Mouse (Mus musculus) testis, postnatal 10 days (tissue): ENCODE data around the gene Trp53rkb.
"Not testable (repeated sequence)": the region's sequence is repeated elsewhere in the genome, so short reads cannot be mapped to it uniquely, and the experiment has no call there.

ENCODE experiments used
- DNase-seq: peaks from one replicate; pipeline ENCODE4 v3.0.0; 2021; ENCODE audit warnings: low spot score

Gene Trp53rkb

DNA sequence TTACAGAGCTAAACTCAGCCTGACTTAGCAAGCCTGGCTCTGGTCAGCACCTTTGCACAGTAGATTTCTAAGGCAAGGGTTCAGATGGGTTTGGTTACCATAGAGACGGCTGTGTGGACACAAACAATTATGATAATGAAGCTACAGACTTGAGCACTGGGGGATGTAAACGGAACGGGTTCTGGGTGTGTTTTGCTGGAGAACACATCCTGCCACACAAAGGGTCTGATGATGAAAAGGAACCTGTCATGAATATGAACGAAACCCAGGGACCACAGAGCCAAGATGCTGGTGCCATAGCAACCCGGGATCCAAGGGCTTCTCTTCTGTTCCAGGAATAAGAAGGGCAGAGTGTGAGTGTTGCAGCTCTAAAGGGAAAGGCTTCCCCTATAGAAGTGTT is at the start of gene Trp53rkb:
TSS of gene Trp53rkb (plus strand) at position 177 of the 400 bp plus-strand sequence.
- no peak for DNase-seq

DNA sequence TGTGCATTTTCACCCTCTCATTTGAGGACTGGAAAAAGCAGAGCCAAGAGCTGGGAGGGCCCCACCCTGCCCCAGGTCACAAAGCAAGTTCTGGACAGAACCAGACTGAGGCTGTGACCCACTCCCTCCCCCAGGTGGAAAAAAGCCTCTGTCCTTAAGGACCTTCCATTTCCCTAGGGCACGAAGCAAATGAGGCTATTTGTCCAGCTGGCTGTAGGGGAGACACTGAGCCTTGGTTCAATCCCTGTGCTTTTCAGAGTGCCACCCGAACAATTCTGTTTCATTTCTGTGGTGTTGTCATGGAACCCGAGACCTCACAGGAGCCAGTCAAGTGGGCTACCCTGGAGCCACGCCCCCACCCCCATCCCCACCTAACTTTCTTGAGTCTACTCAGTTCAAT is 48.8 kb upstream of the Trp53rkb start:
- DNase-seq, result no peak

DNA sequence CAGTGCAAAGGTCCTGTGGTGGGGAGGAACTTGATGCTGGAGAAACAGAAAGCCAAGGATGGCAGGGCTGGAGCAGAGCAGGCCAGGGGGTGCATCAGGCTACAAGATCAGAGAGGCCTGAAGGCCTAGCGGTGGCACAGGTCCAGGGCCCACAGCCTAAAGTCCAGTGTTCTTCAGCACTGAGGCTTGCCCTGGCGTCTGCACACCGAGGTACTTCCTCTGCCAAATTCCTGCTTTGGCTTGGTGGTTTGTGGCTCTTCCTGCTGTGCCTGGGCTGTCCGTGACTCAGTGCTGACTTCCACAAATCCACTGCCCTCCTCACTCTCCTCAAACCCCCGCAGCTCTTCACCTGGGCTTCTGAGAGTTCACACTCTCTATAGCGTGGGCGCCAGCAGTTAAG is 47.9 kb upstream of the Trp53rkb start:
- DNase-seq, result no peak

DNA sequence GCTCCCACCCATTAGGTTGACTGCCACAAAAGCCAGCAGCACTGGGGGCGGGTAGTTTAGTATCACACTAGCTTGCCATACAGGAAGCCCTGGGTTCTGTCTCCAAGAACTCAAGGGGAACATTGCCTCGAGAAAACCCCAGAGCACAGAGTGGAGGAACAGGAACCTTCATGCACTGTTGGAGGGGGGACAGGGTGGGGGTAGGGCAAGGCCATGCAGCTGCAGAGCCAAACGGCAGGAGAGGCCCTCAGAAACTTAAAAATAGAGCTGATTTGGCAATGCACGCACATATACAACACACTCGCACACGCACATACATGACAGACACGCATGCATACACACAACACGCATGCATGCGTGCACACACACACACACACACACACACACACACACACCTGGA is 46.5 kb upstream of the Trp53rkb start:
- DNase-seq, result no peak

DNA sequence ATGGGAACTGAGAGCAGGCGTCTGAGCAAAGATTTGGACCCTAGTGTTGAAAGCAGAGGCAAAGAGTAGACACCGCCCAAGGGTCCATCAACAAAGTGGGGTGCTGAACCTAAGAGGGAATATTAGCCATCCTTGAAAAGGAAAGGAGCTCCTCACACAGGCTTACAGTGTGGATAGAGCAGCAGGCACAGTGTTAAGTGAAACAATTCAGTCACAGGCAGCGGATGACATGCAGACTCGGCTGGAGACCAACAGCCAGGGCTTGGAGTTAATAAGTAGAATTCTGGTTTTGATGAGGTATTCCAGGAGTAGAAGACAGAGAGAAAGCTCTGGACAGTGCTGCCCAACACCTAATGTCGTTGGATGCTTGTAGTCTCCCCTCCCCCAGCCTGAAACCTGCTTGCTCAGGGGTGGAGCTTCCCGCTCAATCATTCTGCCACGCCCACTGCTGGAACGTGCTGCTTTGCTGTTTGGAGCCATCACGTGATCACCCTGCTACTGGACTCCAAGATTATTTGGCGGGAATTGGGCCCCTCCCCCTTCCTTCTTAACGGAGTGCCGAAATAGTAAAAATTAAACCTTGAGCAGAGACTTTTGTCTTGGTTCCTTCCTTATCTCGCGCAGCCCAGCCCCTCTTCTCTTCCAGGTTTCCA is 45.9 kb upstream of the Trp53rkb start:
- DNase-seq, result not testable (repeated sequence)

DNA sequence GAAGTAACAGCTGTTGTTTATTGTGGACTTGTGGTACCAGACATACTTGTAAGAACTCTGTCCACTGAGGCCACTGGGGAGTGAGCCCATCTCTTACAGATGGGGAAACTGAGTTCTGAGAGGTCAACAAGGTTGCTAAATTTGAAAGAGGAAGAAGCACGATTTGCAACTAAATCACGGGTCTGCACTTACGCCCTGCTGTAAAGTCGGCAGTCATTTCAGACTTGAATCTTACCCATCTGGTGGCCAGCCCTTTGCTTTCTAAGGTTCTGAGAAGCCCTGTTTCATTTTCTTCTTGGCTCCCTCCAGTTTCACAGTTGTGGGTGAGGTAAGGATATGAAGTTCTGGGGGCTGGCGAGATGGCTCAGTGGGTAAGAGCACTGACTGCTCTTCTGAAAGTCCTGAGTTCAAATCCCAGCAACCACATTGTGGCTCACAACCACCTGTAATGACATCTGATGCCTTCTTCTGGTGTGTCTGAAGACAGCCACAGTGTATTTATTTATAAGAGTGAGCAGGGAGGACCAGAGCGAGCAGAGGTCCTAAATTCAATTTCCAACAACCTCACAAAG is 41.6 kb upstream of the Trp53rkb start:
- DNase-seq, result no peak

DNA sequence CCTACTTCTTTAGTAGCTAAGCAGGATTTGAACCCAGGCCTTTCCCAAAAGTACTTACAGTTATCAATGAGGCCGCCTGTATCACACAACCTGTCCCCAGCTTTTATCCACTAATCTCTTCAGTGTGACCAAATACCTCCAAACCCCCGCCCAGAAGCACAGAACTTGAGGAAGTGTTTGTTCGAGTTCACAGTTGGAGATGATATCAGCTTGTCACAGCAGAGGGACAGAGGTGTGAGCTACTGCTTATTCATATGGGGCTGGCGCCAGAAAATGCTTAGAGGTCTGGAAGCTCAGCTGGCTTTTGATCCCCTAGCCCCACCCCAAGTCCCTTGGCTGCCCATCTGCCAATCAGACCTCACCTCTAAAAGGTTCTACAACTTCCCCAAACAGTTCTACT is 38.1 kb upstream of the Trp53rkb start:
- no peak for DNase-seq

DNA sequence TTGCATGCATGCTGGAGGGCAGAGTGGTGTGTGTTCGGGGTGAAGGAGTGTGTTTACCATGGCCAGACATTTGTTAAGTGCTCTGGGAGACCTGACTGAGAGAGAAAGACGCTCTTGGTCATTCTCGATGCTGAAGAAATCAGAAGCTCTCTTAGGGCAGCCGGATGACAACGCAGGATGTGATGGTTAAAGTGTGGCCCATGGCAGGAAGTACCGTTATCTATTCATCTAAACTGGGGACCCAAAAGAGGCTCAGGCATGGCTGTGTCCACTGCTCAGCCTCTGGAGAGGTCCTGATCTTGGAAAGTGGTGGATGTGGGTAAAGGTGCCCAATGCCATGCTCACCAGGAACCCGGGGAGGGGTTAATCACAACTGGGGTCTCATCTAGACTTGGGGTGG is 37.6 kb upstream of the Trp53rkb start:
- no peak for DNase-seq

DNA sequence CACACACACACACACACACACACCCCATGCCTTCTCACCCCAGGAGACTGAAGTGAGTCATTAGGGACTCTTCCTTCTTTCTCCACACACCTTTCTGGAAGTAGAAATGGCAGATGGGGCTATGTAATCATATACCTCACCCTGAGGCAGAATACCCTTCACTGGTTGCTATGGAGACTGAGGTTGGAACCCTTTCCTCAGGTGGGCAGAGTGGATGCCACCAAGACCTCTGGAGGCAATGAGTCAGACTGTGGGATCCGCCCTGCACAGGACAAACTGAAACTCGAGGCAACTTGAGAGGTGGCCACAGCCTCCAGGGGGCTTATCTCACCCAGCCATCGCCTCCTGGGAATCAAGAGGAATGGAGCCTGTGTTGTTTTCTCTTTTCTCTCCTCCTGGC is 34.4 kb upstream of the Trp53rkb start:
- no peak for DNase-seq

DNA sequence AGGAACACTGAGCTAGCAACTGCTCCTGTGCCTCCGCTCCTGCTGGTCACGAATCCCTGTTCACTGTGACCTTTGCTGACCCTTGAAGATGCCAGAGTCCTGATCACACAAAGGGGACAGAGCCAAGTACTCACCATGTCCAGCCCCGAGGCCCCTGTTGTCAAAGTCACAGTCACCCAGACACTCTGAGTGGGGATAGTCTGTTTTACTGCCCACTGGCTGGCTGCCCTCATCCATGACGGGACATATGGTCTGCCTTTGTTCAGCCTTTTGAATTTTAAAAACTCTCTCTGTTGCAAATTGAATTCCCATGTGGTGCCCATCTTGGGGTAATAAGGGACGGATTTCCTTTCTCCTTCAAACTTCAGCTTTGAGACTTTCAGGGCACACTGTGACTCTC is 28.3 kb upstream of the Trp53rkb start:
- DNase-seq, result no peak

DNA sequence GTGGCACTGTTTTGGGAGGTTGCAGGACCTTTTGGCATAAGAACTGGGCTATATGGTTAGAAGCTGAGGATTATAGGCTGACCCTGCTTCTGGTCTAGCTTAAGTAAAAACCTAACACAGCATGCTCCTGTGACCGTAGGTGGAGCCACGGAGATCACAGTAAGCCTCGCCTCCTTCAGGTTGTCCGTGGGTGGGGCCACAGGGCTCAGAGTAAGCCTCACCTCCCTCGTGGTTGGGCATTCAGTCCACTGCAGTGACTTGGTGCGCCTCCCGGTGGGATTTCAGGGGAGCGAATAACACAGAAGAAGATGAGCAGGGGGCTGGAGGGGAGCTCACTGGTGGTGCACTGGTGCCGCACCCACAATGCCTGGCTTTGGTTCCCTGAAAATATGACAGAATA is 24.7 kb upstream of the Trp53rkb start:
- no peak for DNase-seq

DNA sequence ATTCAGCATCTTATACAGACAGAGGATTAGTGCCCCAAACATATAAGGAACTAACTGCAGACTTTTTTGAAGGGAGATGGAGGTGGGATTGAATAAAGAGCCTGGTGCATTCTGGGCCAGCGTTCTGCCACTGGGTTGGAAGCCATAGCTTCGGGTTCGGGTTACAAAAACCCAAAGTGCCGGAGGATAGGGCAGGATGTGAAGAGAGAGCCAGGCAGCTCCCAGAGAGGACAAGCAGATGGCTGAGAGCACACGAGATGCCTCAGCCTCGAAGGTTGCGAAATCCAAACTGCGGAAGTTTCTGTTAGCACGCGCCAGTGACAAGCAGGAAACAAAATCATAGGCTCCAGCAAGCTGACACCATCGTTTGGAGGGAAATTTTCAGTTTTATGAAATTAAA is 20.9 kb upstream of the Trp53rkb start:
- DNase-seq, result no peak

DNA sequence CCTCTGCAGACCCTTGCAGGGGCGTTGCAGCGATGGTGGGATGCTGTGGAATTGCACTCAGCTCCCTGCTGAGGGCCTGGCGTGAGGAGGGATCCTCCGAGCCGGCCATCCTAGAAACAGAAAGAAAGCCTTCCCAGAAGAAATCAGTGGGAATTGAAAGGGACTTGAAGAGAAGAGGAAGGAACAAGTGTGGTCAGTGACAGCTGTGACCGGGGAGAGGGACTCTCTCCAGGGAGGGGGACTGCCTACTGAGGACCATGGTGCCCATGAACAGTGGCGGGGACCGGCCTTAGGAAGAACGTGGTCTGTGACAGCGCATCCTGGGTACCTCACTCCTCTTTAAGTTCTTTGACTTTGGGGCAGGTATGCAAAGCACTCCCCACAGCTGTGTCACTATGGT is 18.7 kb upstream of the Trp53rkb start:
- no peak for DNase-seq

DNA sequence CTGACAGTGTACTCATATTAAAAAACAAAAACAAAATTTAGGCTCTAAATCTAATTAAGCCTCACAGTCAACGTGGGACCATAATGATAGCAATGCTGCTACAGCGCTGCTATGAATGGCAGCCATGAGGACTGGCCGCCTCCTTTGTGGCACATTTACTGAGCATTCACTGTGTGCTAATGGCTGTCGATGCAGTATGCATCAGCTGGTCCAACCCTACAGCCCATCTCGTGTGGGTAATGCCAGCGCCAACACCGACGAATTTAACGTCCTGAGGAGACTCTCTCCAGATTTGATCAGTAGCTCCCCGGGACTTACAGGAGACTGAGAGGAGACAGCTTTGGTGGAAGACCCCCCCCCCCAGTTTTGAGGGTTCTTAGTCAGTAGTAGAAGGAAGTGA is 18.1 kb upstream of the Trp53rkb start:
- no peak for DNase-seq

DNA sequence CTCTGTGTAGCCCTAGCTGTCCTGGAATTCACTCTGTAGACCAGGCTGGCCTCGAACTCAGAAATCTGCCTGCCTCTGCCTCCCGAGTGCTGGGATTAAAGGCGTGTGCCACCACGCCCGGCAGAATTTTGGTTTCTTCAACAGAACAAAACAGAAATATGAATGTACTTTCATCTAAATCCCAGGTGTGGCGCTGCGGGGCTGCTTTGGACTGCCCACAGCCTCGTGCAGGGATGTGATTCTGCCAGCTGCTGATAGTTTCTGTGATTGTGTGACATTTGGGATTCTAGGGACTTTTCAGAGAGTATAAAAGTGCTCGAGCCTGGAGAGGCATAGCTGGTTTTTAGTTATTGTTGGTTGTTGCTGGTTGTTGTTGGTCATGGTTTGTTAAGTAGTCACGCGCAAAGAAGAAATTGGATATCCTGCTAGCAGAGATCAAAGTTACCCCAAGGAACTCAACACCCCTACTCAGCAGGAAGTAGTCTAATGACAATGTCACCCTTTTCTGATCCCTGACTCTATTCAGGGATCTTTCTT is 16.9 kb upstream of the Trp53rkb start:
- DNase-seq, result no peak

DNA sequence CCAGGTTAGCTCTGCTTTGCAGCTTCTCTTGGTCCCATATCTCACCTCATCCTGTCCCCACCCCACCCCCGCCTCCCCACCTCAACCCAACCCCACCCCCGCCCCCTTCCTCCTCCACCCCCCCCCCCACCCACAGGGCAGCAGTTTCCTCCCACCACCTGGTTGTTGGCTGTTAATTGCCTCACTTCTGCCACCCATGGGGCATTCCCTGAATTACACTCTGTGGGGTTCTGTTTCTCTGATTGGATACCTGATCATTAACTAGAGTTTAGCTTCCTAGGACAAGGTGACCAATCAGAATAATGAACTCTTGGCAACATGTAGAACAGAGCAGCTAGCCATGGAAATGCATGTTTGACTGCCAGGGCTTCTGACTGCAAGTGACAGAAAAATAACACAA is 16.1 kb upstream of the Trp53rkb start:
- no peak for DNase-seq

DNA sequence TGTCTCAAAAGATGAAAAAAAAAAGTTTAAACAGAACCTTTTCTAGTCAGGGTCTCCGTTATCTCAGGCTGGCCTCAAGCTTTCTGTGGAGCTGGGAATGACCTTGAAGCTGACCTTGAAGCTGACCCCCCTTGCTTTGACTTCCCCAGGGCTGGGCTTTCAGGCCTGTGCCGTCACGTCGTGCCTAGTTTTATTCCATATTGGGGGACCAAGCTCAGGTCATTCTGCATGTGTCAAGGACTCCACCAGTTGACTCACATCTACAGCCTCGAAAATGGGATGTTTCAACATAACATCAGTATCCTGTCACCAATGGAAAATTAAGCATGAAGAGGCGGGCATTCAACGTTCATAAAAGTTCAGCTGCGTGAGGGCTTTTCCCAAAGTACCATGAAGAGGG is 12.4 kb upstream of the Trp53rkb start:
- DNase-seq, result no peak

DNA sequence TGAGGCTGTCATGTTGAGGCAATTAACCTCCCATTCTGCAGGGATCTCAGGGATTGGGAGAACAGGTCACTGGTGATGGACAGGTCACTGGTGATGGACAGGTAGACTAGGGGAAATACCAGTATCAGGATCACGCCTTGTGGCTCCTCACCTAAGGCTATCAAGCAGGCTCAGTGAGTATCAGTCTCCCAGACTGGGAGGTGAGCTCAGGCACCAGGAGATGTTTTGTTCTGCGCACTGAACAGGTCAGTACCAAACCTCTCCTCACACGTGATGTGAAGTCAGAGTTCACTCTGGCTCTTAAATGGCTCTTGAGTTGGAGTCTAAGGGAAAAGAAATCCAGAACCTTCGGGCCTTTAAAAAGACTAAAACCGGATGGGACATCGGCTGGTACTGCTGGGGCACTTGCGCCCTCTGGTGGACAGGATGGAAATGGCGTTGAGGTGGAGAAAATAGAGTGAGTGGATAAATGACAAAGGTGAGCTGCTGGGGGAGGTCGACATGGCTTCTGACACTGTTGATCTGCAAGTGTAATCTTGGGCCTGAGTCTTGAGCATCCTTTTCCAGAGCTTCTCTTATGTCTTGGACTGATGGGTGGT is 11.3 kb upstream of the Trp53rkb start:
- DNase-seq, result peak; percentile 87

DNA sequence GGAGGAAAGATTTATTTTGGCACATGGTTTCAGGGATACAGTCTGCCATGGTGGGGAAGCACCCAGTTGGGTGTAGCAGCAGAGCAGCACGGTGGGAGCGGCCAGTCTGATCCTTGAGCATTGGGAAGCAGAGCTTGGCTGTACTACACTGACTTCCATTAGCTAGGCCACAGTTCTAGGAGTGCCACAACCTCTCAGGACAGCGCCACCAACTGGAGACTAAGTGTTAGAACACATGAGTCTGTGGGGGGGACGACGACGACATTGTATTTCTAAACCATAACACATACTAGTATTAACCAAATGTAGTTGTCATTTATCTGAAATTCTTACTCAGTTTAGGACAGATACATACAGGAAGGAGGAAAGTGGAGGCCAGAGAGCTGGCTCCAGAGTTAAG is 8.0 kb upstream of the Trp53rkb start:
- no peak for DNase-seq

DNA sequence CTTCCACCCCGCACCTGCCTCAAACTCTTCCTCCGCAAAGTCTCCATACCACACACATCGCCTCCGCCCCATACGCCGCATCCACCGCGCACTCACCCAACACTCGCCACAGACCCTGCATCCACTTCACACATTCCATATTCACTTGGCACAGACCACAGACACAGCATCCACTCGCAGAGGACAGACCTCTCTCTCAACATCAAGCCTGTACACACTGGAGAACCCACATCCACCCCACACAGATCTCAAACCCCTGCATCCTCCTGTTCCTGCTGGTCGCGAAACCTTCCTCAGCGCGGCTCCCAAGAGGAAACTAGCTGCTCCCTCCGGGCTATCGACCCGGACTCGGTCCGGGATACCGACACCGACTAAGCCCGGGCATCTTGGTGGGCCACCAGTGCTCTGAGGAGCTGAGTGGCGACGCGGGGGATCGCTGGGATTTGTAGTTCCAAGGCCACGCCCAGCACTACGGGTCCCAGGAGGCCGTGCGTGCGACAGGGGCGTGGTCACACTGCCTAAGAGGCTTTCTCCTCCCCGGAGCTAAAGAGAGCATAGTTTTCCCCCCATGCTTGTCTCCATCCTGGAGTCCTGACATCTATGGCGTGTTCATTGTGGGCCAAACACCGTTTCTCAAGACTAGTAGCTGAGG is 5.9 kb upstream of the Trp53rkb start:
- peak; percentile 91 for DNase-seq

DNA sequence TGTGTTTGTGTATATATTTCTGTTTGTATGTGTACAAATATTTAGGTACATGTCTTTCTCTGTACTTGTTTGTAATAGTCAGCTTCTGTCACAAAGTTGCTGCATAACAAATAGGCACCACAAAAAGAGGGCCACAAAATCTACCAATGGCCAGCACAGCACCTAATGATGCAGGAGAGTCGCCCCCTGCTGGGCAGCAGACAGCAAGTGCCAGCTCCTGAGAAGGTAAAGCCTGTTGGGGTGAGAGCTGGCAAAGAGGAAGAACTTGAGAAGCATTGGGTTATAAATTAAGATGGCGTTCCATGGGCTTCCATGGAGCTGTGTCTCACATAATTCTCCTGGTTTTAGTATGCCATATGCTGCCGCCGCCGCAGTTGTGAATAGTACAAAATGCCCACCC is 593 bp upstream of the Trp53rkb start:
- no peak for DNase-seq

DNA sequence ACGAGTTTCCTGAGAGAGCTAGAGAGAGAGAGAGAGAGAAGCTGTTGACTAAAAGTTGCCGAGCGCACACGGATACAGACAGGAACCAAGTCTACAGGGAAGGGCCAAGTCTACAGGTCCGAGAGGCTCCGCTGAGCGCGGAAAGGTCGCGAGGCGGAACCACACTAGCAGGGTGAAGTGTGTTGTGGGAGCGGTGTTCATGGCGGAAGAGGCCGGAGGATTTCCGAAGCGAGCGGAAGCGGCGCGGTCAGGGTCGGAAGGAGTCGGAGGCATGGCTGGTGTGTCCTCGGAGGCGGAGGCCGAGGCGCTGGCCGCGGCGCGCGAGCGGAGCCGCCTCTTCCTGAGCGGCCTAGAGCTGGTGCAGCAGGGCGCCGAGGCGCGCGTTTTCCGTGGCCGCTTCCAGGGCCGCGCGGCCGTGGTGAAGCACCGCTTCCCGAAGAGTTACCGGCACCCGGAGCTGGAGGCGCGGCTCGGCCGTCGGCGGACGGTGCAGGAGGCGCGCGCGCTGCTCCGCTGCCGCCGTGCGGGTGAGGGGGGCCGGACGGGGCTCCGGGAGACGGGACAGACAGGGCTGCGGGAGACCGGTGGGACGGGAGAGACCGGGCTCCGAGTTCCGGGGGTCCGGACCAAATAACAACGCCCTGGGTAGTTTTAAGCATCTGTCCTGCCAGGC is 1.3 kb downstream of the Trp53rkb start:
- DNase-seq, result peak; percentile 90
